Comparison of ENCODE assay signal across 8 mouse cellular contexts in the genomic region with DNA sequence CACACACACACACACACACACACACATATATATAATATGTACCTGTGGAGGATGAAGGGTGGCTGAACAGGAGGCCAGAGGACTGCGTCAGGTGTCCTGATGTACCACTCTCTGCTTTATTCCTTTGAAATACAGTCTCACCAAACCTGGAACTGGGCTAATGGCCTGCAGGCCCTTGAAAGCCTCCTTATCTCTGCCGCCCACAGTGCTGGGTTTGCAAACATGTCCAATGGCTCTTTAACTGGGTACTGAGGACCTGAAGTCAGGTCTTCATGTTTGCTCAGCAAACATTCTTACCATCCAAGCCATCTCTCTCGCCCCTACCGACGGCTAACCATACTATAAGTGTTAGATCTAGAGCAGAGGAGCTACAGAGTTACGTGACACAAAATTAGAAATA. TPM values are rescaled to one million over a fixed set of nuclear protein-coding genes. Genes with fewer than 3 reads are reported as not detected.
A peak's percentile ranks its signal among the peaks of the same experiment; 100 is the strongest.
DNase-seq lines count a peak whose midpoint lies in the region; ATAC-seq and TF ChIP-seq lines count a peak whose summit lies in the region.
"Had no signal": no experiment of that assay in that cellular context is flagged by ENCODE, and none has a peak within 500 bp of the region (broad histone marks: within the 10 kb centered on the region; RNA-seq: fewer than 3 reads in every experiment).

No protein-coding gene starts in this region.

- 85% methylated on average over 6 of the region's 6 CpGs for WGBS in kidney, adult 2 months
- WGBS in embryonic facial prominence, embryonic 10.5 days, result 84% methylated on average over 6 of the region's 6 CpGs
- 68% methylated on average over 6 of the region's 6 CpGs for WGBS in intestine, embryonic 14.5 days

- no peak overlapping the region for H3K4me3 ChIP-seq in kidney, adult 2 months (ENCODE audit: insufficient read depth, low read depth, low read length)
- H3K4me3 ChIP-seq in embryonic facial prominence, embryonic 10.5 days, result no peak overlapping the region
- H3K4me3 ChIP-seq in intestine, embryonic 14.5 days (ENCODE audit: low read depth, low read length), result no peak overlapping the region

- TF ChIP-seq CTCF in kidney, adult 2 months (conservative IDR thresholded peaks at IDR 0.05; ENCODE audit: insufficient read depth, insufficient read length, low read depth, low read length), result no peak

- peak overlapping the region; percentile 62; the same call in 1 of the 2 replicates for H3K4me2 ChIP-seq in intestine, embryonic 14.5 days (ENCODE audit: low read length)

- H3K9ac ChIP-seq in intestine, embryonic 14.5 days (ENCODE audit: low read length), result no peak overlapping the region

- peak; percentile 10; the same call in 1 of the 2 replicates for ATAC-seq in intestine, embryonic 14.5 days (replicated peaks; ENCODE audit: low FRiP score, low TSS enrichment, low read depth)

- H3K27me3 ChIP-seq in kidney, adult 2 months (replicated peaks; ENCODE audit: control insufficient read depth, insufficient read depth, low read length), result no peaks in the 10 kb centered on the region
- peaks cover 8% of the 10 kb centered on the region; the same call in 1 of the 2 replicates for H3K27me3 ChIP-seq in embryonic facial prominence, embryonic 10.5 days (replicated peaks; ENCODE audit: low read depth, poor library complexity, severe bottlenecking)
- H3K27me3 ChIP-seq in intestine, embryonic 14.5 days (replicated peaks; ENCODE audit: control insufficient read depth, insufficient read depth, low read length), result no peaks in the 10 kb centered on the region

- no peaks in the 10 kb centered on the region for H3K36me3 ChIP-seq in kidney, adult 2 months (ENCODE audit: control insufficient read depth, insufficient read depth, low read length)
- no peaks in the 10 kb centered on the region for H3K36me3 ChIP-seq in embryonic facial prominence, embryonic 10.5 days (replicated peaks)
- H3K36me3 ChIP-seq in intestine, embryonic 14.5 days (ENCODE audit: control insufficient read depth, insufficient read depth, low read length), result no peaks in the 10 kb centered on the region

- no peaks in the 10 kb centered on the region for H3K9me3 ChIP-seq in embryonic facial prominence, embryonic 10.5 days
- H3K9me3 ChIP-seq in intestine, embryonic 14.5 days (ENCODE audit: control insufficient read depth, low read length), result no peaks in the 10 kb centered on the region

- H3K4me1 ChIP-seq in kidney, adult 2 months (ENCODE audit: control insufficient read depth, insufficient read depth, low read length), result peaks cover 20% of the 10 kb centered on the region; the same call in 1 of the 2 replicates
- peaks cover 19% of the 10 kb centered on the region for H3K4me1 ChIP-seq in embryonic facial prominence, embryonic 10.5 days
- H3K4me1 ChIP-seq in intestine, embryonic 14.5 days (replicated peaks; ENCODE audit: control insufficient read depth, insufficient read depth, low read length), result peaks cover 11% of the 10 kb centered on the region

- peak overlapping the region; percentile 5 for H3K27ac ChIP-seq in kidney, adult 2 months (ENCODE audit: insufficient read depth, low read depth, low read length)
- peak overlapping the region; percentile 22; the same call in 1 of the 2 replicates for H3K27ac ChIP-seq in embryonic facial prominence, embryonic 10.5 days (replicated peaks)
- H3K27ac ChIP-seq in intestine, embryonic 14.5 days (ENCODE audit: low read depth), result peak overlapping the region; percentile 58; the same call in 1 of the 2 replicates

- intact Hi-C loops in left cerebral cortex, postnatal 25 days (cut with DNase I), result no loop called here

- DNase-seq in kidney, adult 2 months, result no peak
- DNase-seq in kidney, adult 8-10 months, result no peak
- no peak for DNase-seq in embryonic facial prominence, embryonic 10.5 days (ENCODE audit: low spot score)
- DNase-seq in intestine, embryonic 14.5 days (ENCODE audit: low spot score), result no peak
- DNase-seq in lung, postnatal 36 days, result peak; percentile 53
- no peak for DNase-seq in left cerebral cortex, postnatal 25 days (ENCODE audit: low spot score in 2 of 2)
- DNase-seq in left cerebral cortex, adult 9 months (ENCODE audit: low spot score in 2 of 2), result no peak
- DNase-seq: cerebellum, adult 9-10 months had no signal

- no peak for TF ChIP-seq POLR2A in kidney, adult 2 months (IDR thresholded peaks at IDR 0.05; ENCODE audit: low read depth, low read length)

RNA-seq across cellular contexts. Expression of gene D5Ertd579e, which starts 17.9 kb away (rescaled TPM):
- polyA plus RNA-seq in kidney, adult 2 months (2012; rRNA removed), result 22.1 and 23.1 TPM in 2 replicates
- polyA plus RNA-seq in embryonic facial prominence, embryonic 10.5 days (2016; fragmentation: Nextera tagmentation; extraction: Ambion mirVana), result 25.7 and 28.5 TPM in 2 replicates
- polyA plus RNA-seq in intestine, embryonic 14.5 days (2014; fragmentation: Nextera tagmentation; extraction: Ambion mirVana), result 25.8 and 28.3 TPM in 2 replicates
- 10 to 100 TPM; 91.8 to 97.9 TPM for total RNA-seq in left cerebral cortex, postnatal 25 days (2021)

RNA-seq across cellular contexts. Expression of gene Bloc1s4, which starts 34.8 kb away (rescaled TPM):
- polyA plus RNA-seq in kidney, adult 2 months (2012; rRNA removed), result 15.8 and 21.1 TPM in 2 replicates
- 20.5 and 24.2 TPM in 2 replicates for polyA plus RNA-seq in embryonic facial prominence, embryonic 10.5 days (2016; fragmentation: Nextera tagmentation; extraction: Ambion mirVana)
- polyA plus RNA-seq in intestine, embryonic 14.5 days (2014; fragmentation: Nextera tagmentation; extraction: Ambion mirVana), result 20.9 and 22.8 TPM in 2 replicates
- 10 to 100 TPM; 16.0 to 21.3 TPM for total RNA-seq in left cerebral cortex, postnatal 25 days (2021)

Comparison
In these comparisons a context has a peak if more than half of its experiments do, and no peak if none do; other contexts are left out.
1. H3K27ac ChIP-seq: peak in every context shown above with its lines; median percentile 58 in intestine, embryonic 14.5 days; 22 in embryonic facial prominence, embryonic 10.5 days; 5 in kidney, adult 2 months.